Comparison of ENCODE assay signal across 8 mouse cellular contexts in genomic region chr19:61225526-61226400, GRCm38 (mm10). TPM values are rescaled to one million over a fixed set of nuclear protein-coding genes. Genes with fewer than 3 reads are reported as not detected.
DNase-seq lines count a peak whose midpoint lies in the region; ATAC-seq and TF ChIP-seq lines count a peak whose summit lies in the region.

No protein-coding gene starts in this region.

- WGBS in heart, embryonic 11.5 days (ENCODE audit: insufficient replicate concordance) = 11% methylated on average over 70 of the region's 70 CpGs
- WGBS in kidney, postnatal 0 days = 6% methylated on average over 67 of the region's 70 CpGs
- 7% methylated on average over 65 of the region's 70 CpGs for WGBS in midbrain, postnatal 0 days

- H3K4me1 ChIP-seq in embryonic fibroblast, embryonic 13.5 days (ENCODE audit: control insufficient read depth, insufficient read depth, low read length) = no peaks in the 10 kb centered on the region
- no peaks in the 10 kb centered on the region for H3K4me1 ChIP-seq in heart, embryonic 11.5 days (ENCODE audit: control insufficient read depth, insufficient read depth, low read length)
- H3K4me1 ChIP-seq in kidney, postnatal 0 days (replicated peaks; ENCODE audit: insufficient read depth, low read length) = no peaks in the 10 kb centered on the region
- no peaks in the 10 kb centered on the region; the same call in 1 of the 2 replicates for H3K4me1 ChIP-seq in midbrain, postnatal 0 days (ENCODE audit: insufficient read depth, low read length)

- ATAC-seq in heart, embryonic 11.5 days (replicated peaks; ENCODE audit: insufficient number of reproducible peaks, low FRiP score, low TSS enrichment) = peak; percentile 48
- peak; percentile 65 for ATAC-seq in kidney, postnatal 0 days (replicated peaks; ENCODE audit: low FRiP score, low read depth)
- peak; percentile 75 for ATAC-seq in midbrain, postnatal 0 days (ENCODE audit: low FRiP score)

- peak; percentile 96 for DNase-seq in heart, adult 11 months
- DNase-seq in heart, adult 8-10 months (ENCODE audit: low spot score) = no peak
- DNase-seq in kidney, postnatal 0 days (ENCODE audit: low spot score) = peak; percentile 95
- peak; percentile 89 for DNase-seq in liver
- DNase-seq in midbrain, postnatal 0 days (ENCODE audit: low spot score) = peak; percentile 96
- peak; percentile 88 for DNase-seq in splenic B cell, adult 2 months (ENCODE audit: low read depth, low spot score)

- H3K27ac ChIP-seq in embryonic fibroblast, embryonic 13.5 days (ENCODE audit: insufficient read depth, low read length) = no peak overlapping the region
- peak overlapping the region; percentile 92 for H3K27ac ChIP-seq in heart, embryonic 11.5 days (ENCODE audit: low read depth, low read length)
- H3K27ac ChIP-seq in kidney, postnatal 0 days = peak overlapping the region; percentile 90
- peak overlapping the region; percentile 95 for H3K27ac ChIP-seq in midbrain, postnatal 0 days (ENCODE audit: low read depth, low read length)

- no peaks in the 10 kb centered on the region for H3K36me3 ChIP-seq in heart, embryonic 11.5 days (ENCODE audit: control insufficient read depth, insufficient read depth, low read length)
- H3K36me3 ChIP-seq in kidney, postnatal 0 days (ENCODE audit: insufficient read depth, low read length) = no peaks in the 10 kb centered on the region
- H3K36me3 ChIP-seq in midbrain, postnatal 0 days (ENCODE audit: insufficient read depth, low read length) = no peaks in the 10 kb centered on the region
- no peaks in the 10 kb centered on the region for H3K36me3 ChIP-seq in splenic B cell, adult 2 months (ENCODE audit: control insufficient read depth, insufficient read depth, low read length, poor library complexity, severe bottlenecking)

- H3K9me3 ChIP-seq in heart, embryonic 11.5 days (replicated peaks; ENCODE audit: control insufficient read depth, low read length) = peaks cover 10% of the 10 kb centered on the region; the same call in 1 of the 2 replicates
- H3K9me3 ChIP-seq in kidney, postnatal 0 days (replicated peaks; ENCODE audit: low read length) = no peaks in the 10 kb centered on the region
- no peaks in the 10 kb centered on the region for H3K9me3 ChIP-seq in midbrain, postnatal 0 days (ENCODE audit: low read length)

- no peak for TF ChIP-seq CTCF in embryonic fibroblast, embryonic 13.5 days (IDR thresholded peaks at IDR 0.05; ENCODE audit: borderline replicate concordance, insufficient read depth, low read length)
- no peak for TF ChIP-seq CTCF in kidney, postnatal 0 days (IDR thresholded peaks at IDR 0.05; ENCODE audit: low read depth)
- TF ChIP-seq CTCF in midbrain, postnatal 0 days (IDR thresholded peaks at IDR 0.05) = no peak

- peak; percentile 33; the same call in 1 of the 2 replicates for TF ChIP-seq POLR2A in embryonic fibroblast, embryonic 13.5 days (IDR thresholded peaks at IDR 0.05; ENCODE audit: low read depth, low read length)

- peak overlapping the region; percentile 41; the same call in 1 of the 2 replicates for H3K4me3 ChIP-seq in embryonic fibroblast, embryonic 13.5 days (ENCODE audit: insufficient read depth, low read length)
- H3K4me3 ChIP-seq in heart, embryonic 11.5 days (ENCODE audit: low read depth, low read length) = peak overlapping the region; percentile 62
- peak overlapping the region; percentile 43 for H3K4me3 ChIP-seq in kidney, postnatal 0 days (replicated peaks; ENCODE audit: low read depth, low read length)
- H3K4me3 ChIP-seq in midbrain, postnatal 0 days (ENCODE audit: low read depth, low read length) = peak overlapping the region; percentile 57

- H3K27me3 ChIP-seq in heart, embryonic 11.5 days (ENCODE audit: control insufficient read depth, insufficient read depth, low read length) = no peaks in the 10 kb centered on the region
- no peaks in the 10 kb centered on the region for H3K27me3 ChIP-seq in kidney, postnatal 0 days (ENCODE audit: insufficient read depth, low read length)
- no peaks in the 10 kb centered on the region for H3K27me3 ChIP-seq in midbrain, postnatal 0 days (ENCODE audit: insufficient read depth, low read length)
- no peaks in the 10 kb centered on the region for H3K27me3 ChIP-seq in splenic B cell, adult 2 months (ENCODE audit: control insufficient read depth, insufficient read depth, low read length, poor library complexity, severe bottlenecking)

- H3K4me2 ChIP-seq in heart, embryonic 11.5 days = peak overlapping the region; percentile 74
- peak overlapping the region; percentile 58 for H3K4me2 ChIP-seq in kidney, postnatal 0 days (ENCODE audit: low read length)
- peak overlapping the region; percentile 81 for H3K4me2 ChIP-seq in midbrain, postnatal 0 days (ENCODE audit: low read depth, low read length, poor library complexity, severe bottlenecking)

- H3K9ac ChIP-seq in heart, embryonic 11.5 days (ENCODE audit: low read depth, low read length) = peak overlapping the region; percentile 67
- peak overlapping the region; percentile 44; the same call in 1 of the 2 replicates for H3K9ac ChIP-seq in kidney, postnatal 0 days (ENCODE audit: low read depth, low read length)
- peak overlapping the region; percentile 70 for H3K9ac ChIP-seq in midbrain, postnatal 0 days (replicated peaks; ENCODE audit: low read length, poor library complexity, severe bottlenecking)

RNA-seq across cellular contexts. Expression of gene Csf2ra, which starts 2.5 kb away (rescaled TPM):
- total RNA-seq in heart, adult 8-10 months (2022) = 10 to 100 TPM in 1 of 4 experiments, 1 to 10 TPM in 3; 3.8 to 11.6 (median 6.2) TPM
- polyA plus RNA-seq in embryonic fibroblast, embryonic 13.5 days (2011; ENCODE audit: insufficient read length, low read depth, missing spikeins) = 15.4 and 22.2 TPM in 2 replicates
- 25.6 and 29.6 TPM in 2 replicates for polyA plus RNA-seq in heart, embryonic 11.5 days (2014; fragmentation: Nextera tagmentation; extraction: Ambion mirVana)
- 16.9 and 21.5 TPM in 2 replicates for polyA plus RNA-seq in kidney, postnatal 0 days (2015; fragmentation: Nextera tagmentation; extraction: Ambion mirVana)
- 47.0 and 52.1 TPM in 2 replicates for total RNA-seq in midbrain, postnatal 0 days (2014; rRNA removed)
- 42.8 and 53.2 TPM in 2 replicates for polyA plus RNA-seq in midbrain, postnatal 0 days (2015; fragmentation: Nextera tagmentation; extraction: Ambion mirVana)

RNA-seq across cellular contexts. Expression of gene Gm6020, which starts 42.1 kb away (rescaled TPM):
- total RNA-seq in heart, adult 8-10 months (2022) = not detected
- not detected in 2 replicates for polyA plus RNA-seq in embryonic fibroblast, embryonic 13.5 days (2011; ENCODE audit: insufficient read length, low read depth, missing spikeins)
- polyA plus RNA-seq in heart, embryonic 11.5 days (2014; fragmentation: Nextera tagmentation; extraction: Ambion mirVana) = not detected in 2 replicates
- not detected in 2 replicates for polyA plus RNA-seq in kidney, postnatal 0 days (2015; fragmentation: Nextera tagmentation; extraction: Ambion mirVana)
- not detected in 2 replicates for total RNA-seq in midbrain, postnatal 0 days (2014; rRNA removed)
- polyA plus RNA-seq in midbrain, postnatal 0 days (2015; fragmentation: Nextera tagmentation; extraction: Ambion mirVana) = not detected in 2 replicates

RNA-seq across cellular contexts. Expression of gene Gm7102, which starts 49.7 kb away (rescaled TPM):
- not detected for total RNA-seq in heart, adult 8-10 months (2022)
- not detected in 2 replicates for polyA plus RNA-seq in embryonic fibroblast, embryonic 13.5 days (2011; ENCODE audit: insufficient read length, low read depth, missing spikeins)
- polyA plus RNA-seq in heart, embryonic 11.5 days (2014; fragmentation: Nextera tagmentation; extraction: Ambion mirVana) = 0.24 and 0.25 TPM in 2 replicates
- 0.13 and 0.15 TPM in 2 replicates for polyA plus RNA-seq in kidney, postnatal 0 days (2015; fragmentation: Nextera tagmentation; extraction: Ambion mirVana)
- total RNA-seq in midbrain, postnatal 0 days (2014; rRNA removed) = 0.28 and 1.2 TPM in 2 replicates
- polyA plus RNA-seq in midbrain, postnatal 0 days (2015; fragmentation: Nextera tagmentation; extraction: Ambion mirVana) = 0.11 and 0.14 TPM in 2 replicates
